Mouse (Mus musculus) neural tube, embryonic 10.5 days (tissue): Measurements from ENCODE around the gene Pear1.

Experiments used
- DNase-seq: peaks from one replicate; pipeline ENCODE4 v3.0.0-alpha.2; 2017; ENCODE audit warnings: low spot score; ENCODE audit errors: extremely low spot score

Pear1 gene

GRCm38 (mm10) chr3:87733098-87733497 lies 91.0 kb downstream of the Pear1 start:
- DNase-seq: no peak

GRCm38 (mm10) chr3:87728696-87729095 lies 95.4 kb downstream of the Pear1 start:
- no peak for DNase-seq

GRCm38 (mm10) chr3:87726191-87726590 lies 97.9 kb downstream of the Pear1 start:
- DNase-seq: no peak

- DNase-seq: no peak
Measured at GRCm38 (mm10) chr3:87725396-87726160, 98.5 kb downstream of the Pear1 start.

- DNase-seq: no peak
Measured at GRCm38 (mm10) chr3:87724556-87724955, 99.5 kb downstream of the Pear1 start.

GRCm38 (mm10) chr3:87718525-87718924 lies 105.6 kb downstream of the Pear1 start:
- DNase-seq: no peak
